Mouse (Mus musculus): Measurements from ENCODE around the gene Shc4. TPM values are rescaled to one million over a fixed set of nuclear protein-coding genes. Genes with fewer than 3 reads are reported as not detected.

Gene Shc4
- polyA plus RNA-seq, 1 experiment from 2014 or later, result 1.4 TPM

GRCm38 (mm10) chr2:125577670-125578069 is 146.3 kb downstream of the Shc4 start:
- Histone ChIP-seq H3K9me3 (no peaks in the 10 kb centered on the region), H3K36me3 (replicated peaks) (peaks cover 99% of the 10 kb centered on the region), H3K27ac (no peak overlapping the region), H3K4me1 (no peaks in the 10 kb centered on the region), H3K4me3 (no peak overlapping the region), H3K27me3 (ENCODE audit: poor library complexity, severe bottlenecking) (no peaks in the 10 kb centered on the region)
- DNase-seq (ENCODE audit: extremely low spot score, low spot score), result no peak
- WGBS, result 84% methylated on average over 4 of the region's 4 CpGs

Other genes starting within 250 kb of the Shc4 start
- 0.14 and 0.19 TPM in 2 replicates for gene Gm9913, start 219.1 kb downstream of the Shc4 start, polyA plus RNA-seq (2016; fragmentation: Nextera tagmentation; extraction: Ambion mirVana)
- gene Fbn1, start 216.2 kb downstream of the Shc4 start, polyA plus RNA-seq (2016; fragmentation: Nextera tagmentation; extraction: Ambion mirVana), result 4.2 and 5.2 TPM in 2 replicates
- gene Cep152, start 99.0 kb downstream of the Shc4 start, polyA plus RNA-seq (2016; fragmentation: Nextera tagmentation; extraction: Ambion mirVana), result 12.4 and 12.5 TPM in 2 replicates
- 123 and 126 TPM in 2 replicates for gene Eid1, start 51.1 kb downstream of the Shc4 start, polyA plus RNA-seq (2016; fragmentation: Nextera tagmentation; extraction: Ambion mirVana)
- gene Secisbp2l, start 58.7 kb upstream of the Shc4 start, polyA plus RNA-seq (2016; fragmentation: Nextera tagmentation; extraction: Ambion mirVana), result 15.2 TPM in 2 replicates
- gene Galk2, start 135.0 kb upstream of the Shc4 start, polyA plus RNA-seq (2016; fragmentation: Nextera tagmentation; extraction: Ambion mirVana), result 29.1 and 31.2 TPM in 2 replicates
- gene Cops2, start 135.0 kb upstream of the Shc4 start, polyA plus RNA-seq (2016; fragmentation: Nextera tagmentation; extraction: Ambion mirVana), result 96.4 and 101 TPM in 2 replicates